Mouse (Mus musculus) CD8-positive naive resting alpha-beta T cell, adult 2 months (primary cell): ENCODE results near the gene Olfr114.

Experiments
- DNase-seq, 2 experiments: peaks; one replicate each; pipeline ENCODE4 v3.0.0; 2022; ENCODE audit warnings: low read depth in 2 of 2, low spot score in 2 of 2

Olfr114 gene

DNA sequence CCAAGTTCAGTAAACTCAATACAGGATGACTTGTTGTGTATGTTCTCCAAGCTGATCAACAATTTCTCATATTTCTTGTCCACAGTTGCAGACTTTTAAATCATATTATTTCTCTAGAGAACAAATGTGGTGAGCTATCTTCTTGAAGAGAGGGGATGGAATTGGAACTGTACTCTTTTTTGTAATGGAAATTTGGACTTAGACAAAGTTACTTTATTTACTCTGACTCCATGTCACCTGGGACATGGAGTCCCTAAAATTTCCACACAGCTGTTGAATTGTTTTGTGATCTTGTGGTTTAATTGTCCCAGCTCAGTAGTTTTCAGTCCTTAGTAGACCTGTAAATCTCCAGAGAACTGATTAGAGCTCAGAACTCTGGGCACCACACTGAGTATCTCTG is at the start of gene Olfr114:
Gene Olfr114, minus strand, starts transcription at position 101 of the 400 bp plus-strand sequence.
- DNase-seq = no peak

DNA sequence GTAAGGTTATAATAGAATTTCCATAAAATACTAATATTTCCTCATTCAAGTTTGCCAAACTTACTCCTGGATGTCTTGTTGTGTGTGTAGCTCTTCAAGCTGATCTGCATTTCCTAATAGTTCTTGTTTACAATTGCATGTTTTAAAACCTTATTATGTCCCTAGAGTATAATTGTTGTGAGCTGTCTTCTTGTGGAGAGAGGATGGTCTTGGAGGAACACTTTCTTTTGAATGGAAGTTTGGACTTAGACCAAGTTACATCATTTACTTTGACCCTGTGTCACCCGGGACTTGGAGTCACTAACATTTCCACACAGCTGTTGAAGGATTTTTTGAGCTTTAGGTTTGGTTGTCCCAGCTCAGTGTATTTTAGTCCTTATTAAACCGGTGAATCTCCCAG is 34.5 kb upstream of the Olfr114 start, which contains the start of the genes Olfr115 and Olfr116:
Gene Olfr115, minus strand, starts transcription at position 101 of the 400 bp plus-strand sequence.
Gene Olfr116, minus strand, starts transcription at position 191 of the 400 bp plus-strand sequence.
- no peak for DNase-seq

DNA sequence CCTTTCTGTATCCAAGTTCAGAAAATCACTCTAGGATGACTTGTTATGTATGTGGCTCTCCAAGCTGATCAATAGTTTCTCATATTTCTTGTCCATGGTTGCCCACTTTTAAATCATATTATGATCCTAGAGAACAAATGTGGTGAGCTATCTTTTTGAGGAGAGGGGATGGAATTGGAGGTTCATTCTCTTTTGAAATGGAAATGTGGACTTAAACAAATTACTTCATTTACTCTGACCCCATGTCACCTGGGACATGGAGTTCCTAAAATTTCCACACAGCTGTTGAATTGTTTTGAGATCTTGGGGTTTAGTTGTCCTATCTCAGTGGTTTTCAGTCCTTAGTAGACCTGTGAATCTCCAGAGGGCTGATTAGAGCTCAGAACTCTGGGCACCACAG is 15.0 kb downstream of the Olfr114 start, which contains the start of gene Olfr113:
Gene Olfr113, minus strand, starts transcription at position 101 of the 400 bp plus-strand sequence.
- no peak for DNase-seq

DNA sequence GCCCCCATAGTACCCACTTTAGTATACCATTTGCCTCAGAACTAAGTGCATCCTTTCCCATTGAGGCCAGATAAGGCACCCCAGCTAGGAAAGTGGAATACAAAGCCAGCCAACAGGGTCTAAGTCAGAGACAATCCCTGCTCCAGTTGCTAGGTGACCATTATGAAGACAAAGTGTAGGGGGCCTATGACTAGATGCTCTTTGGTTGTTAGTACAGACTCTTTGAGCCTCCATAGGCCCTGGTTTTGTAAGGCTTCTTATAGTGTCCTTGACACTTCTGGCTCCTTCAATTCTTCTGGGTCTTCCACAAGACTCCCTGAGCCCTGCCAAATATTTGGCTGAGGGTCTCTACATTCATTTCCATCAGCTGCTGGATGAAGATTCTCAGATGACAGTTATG is 23.2 kb downstream of the Olfr114 start, which contains the start of gene Olfr112:
Gene Olfr112, minus strand, starts transcription at position 101 of the 400 bp plus-strand sequence.
- no peak for DNase-seq

DNA sequence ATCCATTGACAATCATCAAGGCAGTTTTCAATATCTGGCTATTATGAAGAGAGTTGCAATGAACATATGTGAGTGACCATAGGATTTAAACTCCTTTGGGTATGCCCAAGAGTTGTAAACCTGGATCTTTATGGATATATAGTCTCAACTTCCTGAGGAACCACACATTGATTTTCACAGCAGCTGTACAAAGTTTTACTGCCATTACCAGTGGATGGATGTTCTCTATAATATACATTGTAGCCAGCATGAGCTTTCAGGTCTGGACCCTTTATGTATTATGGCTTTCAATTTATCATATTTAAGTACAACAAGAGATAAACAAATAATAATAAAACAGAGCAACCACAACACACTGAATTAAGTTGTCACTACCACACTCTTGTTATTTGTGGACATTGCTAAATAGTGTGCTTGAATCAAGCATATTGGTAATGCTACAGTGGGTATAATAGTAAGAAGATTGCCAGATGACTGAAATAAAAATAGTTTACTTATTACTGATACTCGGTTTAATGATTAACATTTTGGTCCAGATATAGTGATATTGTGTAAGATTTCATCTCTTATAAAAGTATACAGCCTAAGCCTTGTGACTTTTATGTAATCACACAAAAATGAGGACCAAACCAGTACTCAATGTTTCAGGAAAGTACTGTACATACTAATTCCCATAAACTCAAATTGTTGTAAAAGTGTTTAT is 33.5 kb downstream of the Olfr114 start:
- no peak for DNase-seq

DNA sequence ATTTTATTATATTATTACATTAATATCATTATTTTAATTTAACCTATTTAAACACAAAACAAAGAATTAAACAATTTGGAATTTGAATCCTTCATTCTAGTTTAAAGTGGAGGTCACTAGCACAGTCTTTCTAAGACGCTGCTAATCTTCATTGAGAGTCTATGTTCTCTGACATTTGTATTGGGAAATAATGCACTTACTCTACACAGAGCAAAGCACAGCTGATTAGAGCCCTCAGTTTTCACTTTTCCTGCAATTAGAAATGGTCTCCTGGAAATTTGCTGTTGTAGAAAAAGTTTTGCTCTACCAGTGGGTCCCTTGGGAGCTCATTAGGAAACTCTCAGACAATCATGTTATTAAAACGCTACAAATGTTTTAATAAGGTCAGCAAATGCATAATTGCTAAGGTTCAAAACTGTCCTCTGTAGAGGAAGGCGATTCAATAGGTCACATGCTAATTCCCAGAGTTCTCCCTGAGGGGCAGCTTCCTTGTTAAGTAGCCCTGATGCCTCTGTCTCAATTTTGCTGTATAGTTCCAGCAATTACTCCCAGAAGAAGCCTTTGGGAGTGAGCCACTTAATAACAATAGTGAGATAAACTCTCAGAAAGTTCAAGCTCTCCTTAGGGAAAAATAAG is 48.6 kb downstream of the Olfr114 start:
- no peak for DNase-seq

DNA sequence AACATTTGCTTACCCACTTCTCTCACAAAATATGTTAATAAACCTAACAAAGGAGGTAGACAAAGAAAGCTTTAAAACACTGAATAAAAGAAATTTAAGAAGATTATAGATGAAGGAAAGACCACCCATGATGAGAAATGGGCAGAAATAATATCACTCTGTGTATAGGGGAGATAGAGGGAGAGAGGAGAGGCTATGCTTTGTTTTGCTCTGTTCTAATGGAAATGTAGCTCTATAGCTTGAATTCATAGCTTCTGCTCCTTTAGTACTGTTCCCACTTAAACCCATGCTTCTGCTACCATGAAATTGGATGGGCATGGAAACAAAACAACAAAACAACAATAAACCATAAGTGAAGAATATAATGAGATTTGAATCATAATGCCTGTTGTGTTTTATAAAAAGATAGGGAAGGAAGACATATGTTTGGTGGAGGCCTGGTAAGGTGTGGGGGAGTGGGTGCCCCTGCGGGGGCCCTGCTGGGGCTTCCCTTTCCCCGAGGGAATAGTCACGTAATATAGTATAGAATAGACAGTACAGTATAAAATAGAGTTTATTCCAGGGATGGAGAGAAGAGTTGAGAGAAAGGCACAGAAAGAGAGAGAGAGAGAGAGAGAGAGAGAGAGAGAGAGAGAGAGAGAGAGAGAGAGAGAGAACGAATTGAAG is 51.0 kb downstream of the Olfr114 start:
- DNase-seq = no peak
